26 mouse cellular contexts compared by ENCODE assay signal in genomic region chr10:69950236-69950918, GRCm38 (mm10).
"Had no signal": no experiment of that assay in that cellular context is flagged by ENCODE, and none has a peak within 500 bp of the region (broad histone marks: within the 10 kb centered on the region; RNA-seq: fewer than 3 reads in every experiment).

No protein-coding gene starts in this region.

- H3K9ac ChIP-seq: heart, embryonic 12.5 days; hindbrain, embryonic 12.5 days; hindbrain, embryonic 14.5 days; intestine, embryonic 15.5 days; limb, embryonic 13.5 days; limb, embryonic 15.5 days; liver, embryonic 14.5 days had no signal

- H3K4me2 ChIP-seq: heart, embryonic 12.5 days; hindbrain, embryonic 12.5 days; hindbrain, embryonic 14.5 days; intestine, embryonic 15.5 days; limb, embryonic 13.5 days; limb, embryonic 15.5 days; liver, embryonic 11.5 days had no signal

- H3K4me3 ChIP-seq: gastrocnemius, adult 2 months; heart, embryonic 10.5 days; heart, embryonic 12.5 days; hindbrain, embryonic 10.5 days; hindbrain, embryonic 12.5 days; intestine, embryonic 15.5 days; layer of hippocampus, adult 2 months; left cerebral cortex, adult 2 months; limb, embryonic 13.5 days; limb, embryonic 15.5 days had no signal

- H3K36me3 ChIP-seq: intestine, embryonic 15.5 days; limb, embryonic 15.5 days had no signal

- H3K9me3 ChIP-seq: heart, embryonic 10.5 days; heart, embryonic 12.5 days; hindbrain, embryonic 10.5 days; hindbrain, embryonic 12.5 days; intestine, embryonic 15.5 days; limb, embryonic 13.5 days; limb, embryonic 15.5 days had no signal

- H3K27me3 ChIP-seq: heart, embryonic 12.5 days; hindbrain, embryonic 12.5 days; intestine, embryonic 15.5 days; limb, embryonic 13.5 days; limb, embryonic 15.5 days had no signal

- H3K4me1 ChIP-seq: heart, embryonic 10.5 days; hindbrain, embryonic 12.5 days; intestine, embryonic 15.5 days had no signal

- ATAC-seq: hindbrain, embryonic 16.5 days; inflammation-experienced regulatory T-cells, adult 6 months; intestine, embryonic 15.5 days; intestine, postnatal 0 days had no signal

- H3K27ac ChIP-seq: gastrocnemius, adult 2 months; heart, embryonic 10.5 days; hindbrain, embryonic 10.5 days; hindbrain, embryonic 12.5 days; hindbrain, embryonic 14.5 days; intestine, embryonic 15.5 days; layer of hippocampus, adult 2 months; left cerebral cortex, adult 2 months; limb, embryonic 13.5 days; limb, embryonic 15.5 days; liver, embryonic 14.5 days had no signal

- DNase-seq: gastrocnemius, adult 2 months; gastrocnemius, postnatal 10 days; gastrocnemius, postnatal 25 days; heart, adult 18-20 months; heart, postnatal 10 days; heart, postnatal 4 days; kidney, adult 18-20 months; kidney, adult 8-10 months; kidney, postnatal 10 days; kidney, postnatal 25 days; kidney, postnatal 4 days had no signal
